Mouse (Mus musculus): ENCODE data around the gene Hist1h3f. TPM values are rescaled to one million over a fixed set of nuclear protein-coding genes. Genes with fewer than 3 reads are reported as not detected.
A peak's percentile ranks its signal among the peaks of the same experiment; 100 is the strongest.
"Not testable (repeated sequence)": the region's sequence is repeated elsewhere in the genome, so short reads cannot be mapped to it uniquely, and the experiment has no call there.

Gene Hist1h3f
- polyA plus RNA-seq, 1 experiment from 2014 or later = 0.83 TPM

- Histone ChIP-seq H3K4me3 (replicated peaks) (peak within 1 kb of the TSS; percentile 50), H3K4me1 (peaks cover 21% of the 10 kb centered on the region), H3K9ac (peak within 1 kb of the TSS; percentile 34; the same call in 1 of the 2 replicates), H3K4me2 (peak within 1 kb of the TSS; percentile 70), H3K27ac (peak within 1 kb of the TSS; percentile 98)
- ATAC-seq (ENCODE audit: insufficient read depth, low FRiP score, low read depth) = peak; percentile 57
- not testable (repeated sequence) for H3K36me3 ChIP-seq; H3K9me3 ChIP-seq; H3K27me3 ChIP-seq (replicated peaks)
- under 1% methylated on average over 32 of the region's 53 CpGs for WGBS
Measured at GRCm38 (mm10) chr13:23533560-23534367, 10.1 kb upstream of the Hist1h3f start, which contains the start of gene Hist1h2af. TSS of gene Hist1h2af (plus strand) at chr13:23533906.

- ATAC-seq (ENCODE audit: insufficient read depth, low FRiP score, low read depth) = 0 out of 2 replicates have a peak, but pooled peaks have one; percentile 11
- H3K4me2 ChIP-seq = peak overlapping the region; percentile 70
- peaks cover 17% of the 10 kb centered on the region for H3K4me1 ChIP-seq
- H3K27me3 ChIP-seq (replicated peaks) = no peaks in the 10 kb centered on the region
- WGBS = under 1% methylated on average over 15 of the region's 15 CpGs
- H3K27ac ChIP-seq = peak overlapping the region; percentile 87
- H3K9me3 ChIP-seq = no peaks in the 10 kb centered on the region
- no peaks in the 10 kb centered on the region for H3K36me3 ChIP-seq
- peak overlapping the region; percentile 50 for H3K4me3 ChIP-seq (replicated peaks)
- H3K9ac ChIP-seq = peak overlapping the region; percentile 1; the same call in 1 of the 2 replicates
Measured at GRCm38 (mm10) chr13:23534368-23535131, 9.3 kb upstream of the Hist1h3f start.

GRCm38 (mm10) chr13:23535137-23536075 lies 8.4 kb upstream of the Hist1h3f start, which contains the start of gene Hist1h3g:
TSS of gene Hist1h3g (plus strand) at chr13:23535422.
- H3K4me3 ChIP-seq (replicated peaks) = peak within 1 kb of the TSS; percentile 50
- H3K27ac ChIP-seq = peak within 1 kb of the TSS; percentile 87
- peak; percentile 88 for ATAC-seq (ENCODE audit: insufficient read depth, low FRiP score, low read depth)
- under 1% methylated on average over 52 of the region's 62 CpGs for WGBS
- H3K36me3 ChIP-seq; H3K27me3 ChIP-seq (replicated peaks); H3K9me3 ChIP-seq: not testable (repeated sequence)
- H3K4me2 ChIP-seq = peak within 1 kb of the TSS; percentile 70
- peak within 1 kb of the TSS; percentile 32; the same call in 1 of the 2 replicates for H3K9ac ChIP-seq
- H3K4me1 ChIP-seq = peaks cover 17% of the 10 kb centered on the region

GRCm38 (mm10) chr13:23536076-23536822 lies 7.6 kb upstream of the Hist1h3f start:
- peak overlapping the region; percentile 9; the same call in 1 of the 2 replicates for H3K9ac ChIP-seq
- H3K4me3 ChIP-seq (replicated peaks) = peak overlapping the region; percentile 35
- WGBS = 14% methylated on average over 7 of the region's 7 CpGs
- H3K4me2 ChIP-seq = peak overlapping the region; percentile 70
- no peaks in the 10 kb centered on the region for H3K36me3 ChIP-seq
- no peak for ATAC-seq (ENCODE audit: insufficient read depth, low FRiP score, low read depth)
- no peaks in the 10 kb centered on the region for H3K27me3 ChIP-seq (replicated peaks)
- H3K4me1 ChIP-seq = peaks cover 17% of the 10 kb centered on the region
- peak overlapping the region; percentile 68 for H3K27ac ChIP-seq
- no peaks in the 10 kb centered on the region for H3K9me3 ChIP-seq

GRCm38 (mm10) chr13:23537006-23537710 lies 6.7 kb upstream of the Hist1h3f start:
- H3K36me3 ChIP-seq = no peaks in the 10 kb centered on the region
- H3K4me3 ChIP-seq (replicated peaks) = peak overlapping the region; percentile 8; the same call in 1 of the 2 replicates
- ATAC-seq (ENCODE audit: insufficient read depth, low FRiP score, low read depth) = no peak
- no peak overlapping the region; the same call in 1 of the 2 replicates for H3K27ac ChIP-seq
- WGBS = 68% methylated on average over 3 of the region's 3 CpGs
- H3K4me2 ChIP-seq = peak overlapping the region; percentile 70
- H3K4me1 ChIP-seq = peaks cover 16% of the 10 kb centered on the region
- no peaks in the 10 kb centered on the region for H3K27me3 ChIP-seq (replicated peaks)
- H3K9me3 ChIP-seq = no peaks in the 10 kb centered on the region
- H3K9ac ChIP-seq = no peak overlapping the region

GRCm38 (mm10) chr13:23538249-23538648 lies 5.6 kb upstream of the Hist1h3f start:
- WGBS = 64% methylated on average over 5 of the region's 5 CpGs
- Histone ChIP-seq H3K27me3 (replicated peaks) (no peaks in the 10 kb centered on the region), H3K4me3 (replicated peaks) (no peak overlapping the region), H3K4me1 (peaks cover 7% of the 10 kb centered on the region; the same call in 1 of the 2 replicates), H3K9ac (no peak overlapping the region), H3K9me3 (no peaks in the 10 kb centered on the region), H3K27ac (no peak overlapping the region), H3K4me2 (no peak overlapping the region), H3K36me3 (no peaks in the 10 kb centered on the region)
- no peak for ATAC-seq (ENCODE audit: insufficient read depth, low FRiP score, low read depth)

- not testable (repeated sequence) for H3K4me3 ChIP-seq (replicated peaks); H3K4me1 ChIP-seq; H3K36me3 ChIP-seq; H3K9ac ChIP-seq; H3K27ac ChIP-seq; ATAC-seq (ENCODE audit: insufficient read depth, low FRiP score, low read depth); H3K27me3 ChIP-seq (replicated peaks); H3K9me3 ChIP-seq; H3K4me2 ChIP-seq
- 57% methylated on average over 1 of the region's 1 CpGs for WGBS
Measured at GRCm38 (mm10) chr13:23539821-23540220, 4.0 kb upstream of the Hist1h3f start.

- no peak for ATAC-seq (ENCODE audit: insufficient read depth, low FRiP score, low read depth)
- no peaks in the 10 kb centered on the region for H3K27me3 ChIP-seq (replicated peaks)
- no peaks in the 10 kb centered on the region for H3K36me3 ChIP-seq
- H3K9ac ChIP-seq = no peak overlapping the region
- peaks cover 5% of the 10 kb centered on the region; the same call in 1 of the 2 replicates for H3K4me1 ChIP-seq
- no peak overlapping the region for H3K4me2 ChIP-seq
- H3K27ac ChIP-seq = no peak overlapping the region
- no peaks in the 10 kb centered on the region for H3K9me3 ChIP-seq
- 86% methylated on average over 3 of the region's 3 CpGs for WGBS
- no peak overlapping the region for H3K4me3 ChIP-seq (replicated peaks)
Measured at GRCm38 (mm10) chr13:23541497-23541896, 2.4 kb upstream of the Hist1h3f start.

- Histone ChIP-seq H3K4me2 (peak overlapping the region; percentile 65), H3K4me3 (replicated peaks) (peak overlapping the region; percentile 50), H3K9ac (peak overlapping the region; percentile 41; the same call in 1 of the 2 replicates), H3K27ac (peak overlapping the region; percentile 90)
- H3K4me1 ChIP-seq; H3K36me3 ChIP-seq; ATAC-seq (ENCODE audit: insufficient read depth, low FRiP score, low read depth); H3K27me3 ChIP-seq (replicated peaks); H3K9me3 ChIP-seq: not testable (repeated sequence)
- WGBS = 12% methylated on average over 3 of the region's 3 CpGs
Measured at GRCm38 (mm10) chr13:23542225-23542980, 1.4 kb upstream of the Hist1h3f start.

All from stomach, embryonic 15.5 days (tissue).